Mouse (Mus musculus) forebrain, embryonic 13.5 days (tissue): ENCODE results near the gene Tspan11. TPM values are rescaled to one million over a fixed set of nuclear protein-coding genes. Genes with fewer than 3 reads are reported as not detected.

ENCODE experiments used
- ATAC-seq: fragments of 200-750 bp; cut with Nextera tagmentation; 2 replicates; pipeline ENCODE4 v1.8.0; 2017
- H3K27ac ChIP-seq: fragments of 300-500 bp; sonication (generic); 2 replicates; pipeline ENCODE4 v1.5.1; 2015; ENCODE audit warnings: inconsistent platforms, mild to moderate bottlenecking, moderate library complexity
- H3K27me3 ChIP-seq: fragments of 300-500 bp; sonication (generic); 2 replicates; pipeline ENCODE4 v1.6.1; 2015; ENCODE audit warnings: mild to moderate bottlenecking, inconsistent platforms
- H3K36me3 ChIP-seq: fragments of 300-500 bp; sonication (generic); 2 replicates; pipeline ENCODE4 v1.6.1; 2015; ENCODE audit warnings: mild to moderate bottlenecking, inconsistent platforms; ENCODE audit not compliant: poor library complexity, severe bottlenecking
- H3K4me1 ChIP-seq: fragments of 300-500 bp; sonication (generic); 2 replicates; pipeline ENCODE4 v1.6.1; 2015; ENCODE audit warnings: inconsistent platforms
- H3K4me2 ChIP-seq: fragments of 300-500 bp; sonication (generic); 2 replicates; pipeline ENCODE4 v1.6.1; 2015; ENCODE audit warnings: inconsistent platforms, mild to moderate bottlenecking, moderate library complexity
- H3K4me3 ChIP-seq: fragments of 300-500 bp; sonication (generic); 2 replicates; pipeline ENCODE4 v1.5.1; 2015; ENCODE audit warnings: mild to moderate bottlenecking, inconsistent platforms
- H3K9ac ChIP-seq: fragments of 300-500 bp; sonication (generic); 2 replicates; pipeline ENCODE4 v1.6.1; 2015; ENCODE audit warnings: mild to moderate bottlenecking, inconsistent platforms
- H3K9me3 ChIP-seq: fragments of 300-500 bp; sonication (generic); replicated peaks from 2 replicates; pipeline ENCODE4 v1.6.1; 2016; ENCODE audit warnings: inconsistent platforms
- WGBS: fragments of 180-500 bp; shearing (Covaris S2); methylation state at CpG from one replicate; pipeline ENCODE4 v1.1.7; 2015; 5-methylcytosine and 5-hydroxymethylcytosine counted together
- polyA plus RNA-seq: library from polyadenylated mRNA; unstranded; fragments of >200 nt; fragmentation: Nextera tagmentation; extraction: Ambion mirVana; gene quantifications from 2 replicates; pipeline ENCODE4 v1.2.1, GENCODE M21; 2015

The Tspan11 gene
- polyA plus RNA-seq, 1 experiment from 2014 or later, result 14.7 TPM

- Histone ChIP-seq H3K27ac (no peak overlapping the region), H3K9ac (no peak overlapping the region), H3K4me3 (no peak overlapping the region), H3K27me3 (no peaks in the 10 kb centered on the region), H3K9me3 (no peaks in the 10 kb centered on the region), H3K4me1 (no peaks in the 10 kb centered on the region), H3K4me2 (no peak overlapping the region), H3K36me3 (peaks cover 12% of the 10 kb centered on the region; the same call in 1 of the 2 replicates)
- WGBS, result 72% methylated on average over 9 of the region's 9 CpGs
- no peak for ATAC-seq
Observed at GRCm38 (mm10) chr6:127948656-127949055, 61.3 kb downstream of the Tspan11 start.

GRCm38 (mm10) chr6:127949885-127950284 lies 62.5 kb downstream of the Tspan11 start:
- no peak overlapping the region for H3K4me2 ChIP-seq
- peaks cover 9% of the 10 kb centered on the region; the same call in 1 of the 2 replicates for H3K36me3 ChIP-seq
- H3K4me1 ChIP-seq, result no peaks in the 10 kb centered on the region
- H3K9me3 ChIP-seq, result no peaks in the 10 kb centered on the region
- no peak overlapping the region for H3K4me3 ChIP-seq
- ATAC-seq, result no peak
- H3K27ac ChIP-seq, result no peak overlapping the region
- WGBS, result 87% methylated on average over 7 of the region's 7 CpGs
- no peak overlapping the region for H3K9ac ChIP-seq
- H3K27me3 ChIP-seq, result no peaks in the 10 kb centered on the region

- Histone ChIP-seq H3K27me3 (no peaks in the 10 kb centered on the region), H3K4me1 (no peaks in the 10 kb centered on the region), H3K9ac (no peak overlapping the region), H3K4me3 (no peak overlapping the region), H3K36me3 (peaks cover 9% of the 10 kb centered on the region; the same call in 1 of the 2 replicates), H3K4me2 (no peak overlapping the region), H3K9me3 (no peaks in the 10 kb centered on the region), H3K27ac (no peak overlapping the region)
- 77% methylated on average over 4 of the region's 4 CpGs for WGBS
- ATAC-seq, result no peak
Observed at GRCm38 (mm10) chr6:127953071-127953470, 65.7 kb downstream of the Tspan11 start.

GRCm38 (mm10) chr6:127956172-127956571 lies 68.8 kb downstream of the Tspan11 start:
- H3K4me1 ChIP-seq, result no peaks in the 10 kb centered on the region
- H3K4me3 ChIP-seq, result no peak overlapping the region
- H3K4me2 ChIP-seq, result no peak overlapping the region
- ATAC-seq, result no peak
- no peak overlapping the region for H3K27ac ChIP-seq
- no peaks in the 10 kb centered on the region for H3K27me3 ChIP-seq
- WGBS, result 87% methylated on average over 5 of the region's 5 CpGs
- H3K9ac ChIP-seq, result no peak overlapping the region
- no peaks in the 10 kb centered on the region for H3K9me3 ChIP-seq
- no peaks in the 10 kb centered on the region for H3K36me3 ChIP-seq

- WGBS, result 92% methylated on average over 1 of the region's 1 CpGs
Observed at GRCm38 (mm10) chr6:127960203-127960602, 72.8 kb downstream of the Tspan11 start.

GRCm38 (mm10) chr6:127965497-127965896 lies 78.1 kb downstream of the Tspan11 start:
- no peak overlapping the region for H3K4me2 ChIP-seq
- no peaks in the 10 kb centered on the region for H3K36me3 ChIP-seq
- no peaks in the 10 kb centered on the region for H3K9me3 ChIP-seq
- H3K4me3 ChIP-seq, result no peak overlapping the region
- ATAC-seq, result peak; percentile 57; the same call in 1 of the 2 replicates
- H3K4me1 ChIP-seq, result peaks cover 4% of the 10 kb centered on the region; the same call in 1 of the 2 replicates
- H3K27me3 ChIP-seq, result no peaks in the 10 kb centered on the region
- H3K9ac ChIP-seq, result no peak overlapping the region
- no peak overlapping the region for H3K27ac ChIP-seq
- WGBS, result 46% methylated on average over 8 of the region's 8 CpGs

More at GRCm38 (mm10) chr6:127960203-127960602, 72.8 kb downstream of the Tspan11 start:
- no peak overlapping the region for H3K27ac ChIP-seq
- no peaks in the 10 kb centered on the region for H3K36me3 ChIP-seq
- no peak overlapping the region for H3K9ac ChIP-seq
- no peak for ATAC-seq
- H3K27me3 ChIP-seq, result no peaks in the 10 kb centered on the region
- no peak overlapping the region for H3K4me3 ChIP-seq
- no peak overlapping the region for H3K4me2 ChIP-seq
- H3K4me1 ChIP-seq, result no peaks in the 10 kb centered on the region
- no peaks in the 10 kb centered on the region for H3K9me3 ChIP-seq

GRCm38 (mm10) chr6:127969709-127970108 lies 82.3 kb downstream of the Tspan11 start:
- H3K36me3 ChIP-seq, result no peaks in the 10 kb centered on the region
- 74% methylated on average over 7 of the region's 7 CpGs for WGBS
- no peak overlapping the region for H3K27ac ChIP-seq
- no peak overlapping the region for H3K4me2 ChIP-seq
- H3K27me3 ChIP-seq, result no peaks in the 10 kb centered on the region
- no peak overlapping the region for H3K4me3 ChIP-seq
- no peak overlapping the region for H3K9ac ChIP-seq
- peaks cover 11% of the 10 kb centered on the region for H3K4me1 ChIP-seq
- ATAC-seq, result peak; percentile 9; the same call in 1 of the 2 replicates
- H3K9me3 ChIP-seq, result no peaks in the 10 kb centered on the region

- 8% methylated on average over 7 of the region's 7 CpGs for WGBS
- Histone ChIP-seq H3K4me1 (peaks cover 11% of the 10 kb centered on the region), H3K27me3 (no peaks in the 10 kb centered on the region), H3K36me3 (no peaks in the 10 kb centered on the region), H3K4me2 (no peak overlapping the region), H3K4me3 (no peak overlapping the region), H3K9me3 (no peaks in the 10 kb centered on the region), H3K9ac (no peak overlapping the region), H3K27ac (no peak overlapping the region)
- peak; percentile 59; the same call in 1 of the 2 replicates for ATAC-seq
Observed at GRCm38 (mm10) chr6:127970120-127970519, 82.7 kb downstream of the Tspan11 start.

- H3K36me3 ChIP-seq, result no peaks in the 10 kb centered on the region
- no peak overlapping the region for H3K4me2 ChIP-seq
- ATAC-seq, result no peak; the same call in 1 of the 2 replicates
- no peaks in the 10 kb centered on the region for H3K9me3 ChIP-seq
- H3K4me3 ChIP-seq, result no peak overlapping the region
- WGBS, result 54% methylated on average over 5 of the region's 5 CpGs
- H3K27me3 ChIP-seq, result no peaks in the 10 kb centered on the region
- H3K27ac ChIP-seq, result no peak overlapping the region
- no peak overlapping the region for H3K9ac ChIP-seq
- H3K4me1 ChIP-seq, result peaks cover 11% of the 10 kb centered on the region
Observed at GRCm38 (mm10) chr6:127970848-127971247, 83.5 kb downstream of the Tspan11 start.

- Histone ChIP-seq H3K4me3 (no peak overlapping the region), H3K27me3 (no peaks in the 10 kb centered on the region), H3K9ac (no peak overlapping the region), H3K4me2 (no peak overlapping the region), H3K4me1 (peaks cover 9% of the 10 kb centered on the region), H3K36me3 (no peaks in the 10 kb centered on the region), H3K27ac (no peak overlapping the region), H3K9me3 (no peaks in the 10 kb centered on the region)
- WGBS, result 88% methylated on average over 5 of the region's 5 CpGs
- no peak for ATAC-seq
Observed at GRCm38 (mm10) chr6:127971931-127972330, 84.5 kb downstream of the Tspan11 start.

GRCm38 (mm10) chr6:127973553-127973952 lies 86.2 kb downstream of the Tspan11 start:
- Histone ChIP-seq H3K9me3 (no peaks in the 10 kb centered on the region), H3K36me3 (no peaks in the 10 kb centered on the region), H3K27me3 (no peaks in the 10 kb centered on the region), H3K4me2 (no peak overlapping the region), H3K4me1 (peaks cover 7% of the 10 kb centered on the region), H3K4me3 (no peak overlapping the region), H3K27ac (0 out of 2 replicates have a peak overlapping the region, but pooled peaks have one; percentile 15), H3K9ac (no peak overlapping the region)
- ATAC-seq, result no peak
- 23% methylated on average over 6 of the region's 6 CpGs for WGBS

GRCm38 (mm10) chr6:127974000-127974399 lies 86.6 kb downstream of the Tspan11 start:
- Histone ChIP-seq H3K27me3 (no peaks in the 10 kb centered on the region), H3K36me3 (no peaks in the 10 kb centered on the region), H3K4me2 (no peak overlapping the region), H3K4me3 (no peak overlapping the region), H3K4me1 (peaks cover 10% of the 10 kb centered on the region), H3K9ac (no peak overlapping the region), H3K27ac (0 out of 2 replicates have a peak overlapping the region, but pooled peaks have one; percentile 15), H3K9me3 (no peaks in the 10 kb centered on the region)
- 48% methylated on average over 9 of the region's 9 CpGs for WGBS
- no peak for ATAC-seq

- no peak overlapping the region for H3K9ac ChIP-seq
- no peak overlapping the region for H3K4me3 ChIP-seq
- H3K36me3 ChIP-seq, result no peaks in the 10 kb centered on the region
- H3K4me1 ChIP-seq, result peaks cover 19% of the 10 kb centered on the region
- no peak for ATAC-seq
- WGBS, result 88% methylated on average over 6 of the region's 6 CpGs
- no peak overlapping the region for H3K4me2 ChIP-seq
- no peak overlapping the region for H3K27ac ChIP-seq
- no peaks in the 10 kb centered on the region for H3K27me3 ChIP-seq
- H3K9me3 ChIP-seq, result no peaks in the 10 kb centered on the region
Observed at GRCm38 (mm10) chr6:127976695-127977094, 89.3 kb downstream of the Tspan11 start.
